Mouse (Mus musculus) ES-Bruce4 (cell line): ENCODE results near the gene Atxn2.

Experiments
- CTCF ChIP-seq: IDR thresholded peaks from one replicate; pipeline ENCODE4 v1.8.1; 2011; ENCODE audit warnings: low read depth, low read length
- EP300 ChIP-seq: IDR thresholded peaks from 2 replicates; pipeline ENCODE4 v1.6.1; 2011; ENCODE audit warnings: low read depth, low read length; ENCODE audit not compliant: insufficient read depth
- POLR2A ChIP-seq: IDR thresholded peaks from one replicate; pipeline ENCODE4 v1.8.1; 2011; ENCODE audit warnings: low read length; ENCODE audit not compliant: insufficient read depth

- TF ChIP-seq CTCF (no peak), POLR2A (no peak), EP300 (no peak)
Measured at GRCm38 (mm10) chr5:121835949-121836691, 125.0 kb downstream of the Atxn2 start.
